Mouse (Mus musculus) MN1 (cell line): ENCODE measurements around the gene Man2a1.

Source experiments
- DNase-seq: peaks from one replicate; pipeline ENCODE4 v3.0.0-alpha.2; 2016; ENCODE audit warnings: low spot score

Gene Man2a1

GRCm38 (mm10) chr17:64630506-64630905 is 30.0 kb downstream of the Man2a1 start:
- no peak for DNase-seq

- no peak for DNase-seq
Measured at GRCm38 (mm10) chr17:64637868-64638537, 37.5 kb downstream of the Man2a1 start.

DNA sequence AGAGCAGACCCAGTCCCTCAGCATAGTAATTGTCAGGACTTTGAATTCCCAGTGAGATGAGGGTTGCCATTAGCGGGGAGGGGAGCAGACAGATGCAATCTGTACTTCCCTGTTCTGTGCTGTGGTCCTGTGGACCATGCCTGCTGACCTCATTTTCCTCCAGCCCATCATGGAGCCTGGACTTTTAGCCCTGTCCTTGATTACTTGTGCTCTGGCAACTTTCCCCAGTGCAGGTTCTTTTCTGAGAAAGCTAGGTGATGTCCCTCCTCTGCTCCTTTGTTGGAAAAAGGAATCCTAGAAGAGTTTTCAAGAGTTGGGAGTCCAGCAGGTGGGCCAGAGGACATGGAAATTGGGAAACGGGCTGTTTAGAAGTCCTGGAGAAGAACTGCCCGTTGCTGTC is 40.8 kb downstream of the Man2a1 start:
- DNase-seq = no peak

DNA sequence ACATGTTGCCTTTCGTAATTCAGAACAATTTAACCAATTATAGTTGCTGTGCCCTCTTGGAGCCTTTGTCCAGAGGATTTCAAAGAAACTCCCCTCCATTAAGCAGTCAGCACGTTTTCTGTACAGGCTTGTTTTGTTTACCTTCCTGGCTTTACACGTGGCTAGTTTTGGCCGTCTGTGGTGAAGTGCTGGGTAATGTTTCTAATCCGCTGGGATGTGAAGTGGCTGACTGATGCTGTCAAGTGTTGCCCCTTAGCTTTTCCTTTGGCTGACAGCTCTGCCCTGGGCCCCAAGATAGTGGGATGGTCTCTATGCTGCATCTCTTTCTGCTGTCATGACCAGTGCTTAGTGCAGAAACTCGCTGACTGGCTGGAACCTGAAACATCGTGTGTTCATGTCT is 43.1 kb downstream of the Man2a1 start:
- no peak for DNase-seq

- no peak for DNase-seq
Measured at GRCm38 (mm10) chr17:64644888-64645605, 44.5 kb downstream of the Man2a1 start.

DNA sequence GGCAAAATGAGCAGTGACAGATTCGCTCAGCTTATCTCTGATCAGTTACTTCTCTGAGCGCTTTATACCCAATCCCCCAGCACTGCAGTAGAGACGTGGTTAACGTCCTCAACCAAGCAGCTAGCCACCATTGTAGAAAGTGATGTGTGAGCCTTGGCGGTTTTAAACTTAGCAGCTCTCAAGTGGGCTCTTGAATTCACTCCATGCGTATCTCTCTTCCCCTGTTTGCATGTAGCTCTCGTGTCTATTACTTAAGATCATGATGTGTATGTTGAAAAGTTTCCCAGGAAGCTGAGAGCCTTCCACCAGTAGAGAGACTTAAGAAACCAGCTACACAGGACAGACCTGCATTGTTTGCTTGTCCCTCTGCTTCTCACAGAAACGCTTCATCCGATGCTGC is 46.9 kb downstream of the Man2a1 start:
- no peak for DNase-seq

- DNase-seq = peak; percentile 75
Measured at GRCm38 (mm10) chr17:64650702-64651101, 50.2 kb downstream of the Man2a1 start.

DNA sequence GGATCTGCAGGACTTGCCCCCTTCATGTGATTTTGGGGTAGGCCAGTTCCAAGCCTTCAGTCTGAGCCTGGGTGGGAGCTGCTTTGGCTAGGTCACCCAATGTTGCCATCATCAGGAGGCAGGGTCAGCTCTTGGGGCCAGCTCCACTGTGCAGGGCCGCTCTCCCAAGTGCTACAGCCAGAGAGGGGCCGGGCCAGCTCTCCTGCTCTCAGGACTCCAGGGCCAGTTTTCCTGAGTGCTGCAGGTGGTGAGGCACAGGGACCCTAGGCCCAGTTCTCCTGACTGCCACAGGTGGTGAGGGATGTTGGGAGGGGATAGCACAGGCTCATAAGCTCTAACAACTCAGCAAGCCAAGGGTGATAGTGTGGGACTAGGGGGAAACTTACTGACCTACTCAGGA is 53.1 kb downstream of the Man2a1 start:
- DNase-seq = no peak

DNA sequence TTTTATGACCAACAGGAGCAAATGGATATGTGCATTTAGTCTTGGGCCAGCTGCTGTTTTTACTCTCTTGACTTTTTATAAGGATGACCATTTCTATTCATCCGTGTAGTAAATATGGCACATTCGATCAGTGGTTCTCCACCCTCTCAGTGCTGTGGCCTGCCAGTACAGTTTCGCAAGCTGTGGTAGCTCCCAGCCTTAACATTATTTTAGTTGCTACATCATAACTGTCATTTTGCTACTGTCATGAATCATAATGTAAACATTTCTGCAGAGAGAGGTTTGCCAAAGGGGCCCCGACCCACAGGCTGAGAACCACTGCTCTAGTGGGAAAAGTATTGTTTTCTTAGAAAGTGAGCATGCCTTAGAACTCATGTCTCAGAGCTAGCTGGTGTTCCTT is 59.1 kb downstream of the Man2a1 start:
- DNase-seq = no peak

GRCm38 (mm10) chr17:64666518-64666917 is 66.0 kb downstream of the Man2a1 start:
- DNase-seq = no peak

DNA sequence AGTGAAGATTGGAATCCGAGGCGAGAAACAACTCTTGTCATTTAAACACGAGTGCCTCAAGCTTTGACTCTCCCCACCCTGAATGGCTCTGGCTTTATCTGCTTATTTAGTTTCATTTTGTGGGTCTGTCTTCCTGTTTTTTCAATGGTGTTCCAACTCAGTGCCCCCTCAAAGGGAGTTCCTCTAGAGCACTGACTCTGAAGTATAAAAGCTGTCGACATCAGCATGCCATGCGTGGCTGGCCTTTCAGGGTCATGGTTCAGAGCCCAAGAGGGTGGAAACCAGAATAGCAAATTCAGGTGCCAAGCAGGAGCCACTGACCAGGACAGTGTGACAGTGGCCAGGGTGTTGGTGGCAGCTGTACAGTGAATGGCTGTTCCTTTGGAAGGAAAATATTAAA is 68.0 kb downstream of the Man2a1 start:
- no peak for DNase-seq

DNA sequence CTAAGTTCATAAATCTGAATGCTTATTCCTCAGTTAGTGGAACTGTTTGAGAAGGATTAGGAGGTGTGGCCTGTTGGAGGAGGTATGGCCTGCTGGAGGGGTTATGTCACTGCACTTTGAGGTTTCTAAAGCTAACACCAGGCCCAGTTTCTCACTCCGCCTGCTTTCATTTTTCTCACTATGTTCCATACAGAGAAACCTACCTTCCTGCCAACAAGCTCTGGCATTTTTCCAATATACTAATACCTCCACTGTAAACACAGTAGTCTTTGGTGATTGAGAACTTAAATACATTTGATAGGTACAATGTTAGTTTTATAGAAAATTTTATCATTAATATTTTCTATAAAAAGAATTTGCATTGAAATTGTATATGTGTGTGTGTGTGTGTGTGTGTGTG is 73.9 kb downstream of the Man2a1 start:
- no peak for DNase-seq

GRCm38 (mm10) chr17:64674980-64675379 is 74.4 kb downstream of the Man2a1 start:
- DNase-seq = no peak

DNA sequence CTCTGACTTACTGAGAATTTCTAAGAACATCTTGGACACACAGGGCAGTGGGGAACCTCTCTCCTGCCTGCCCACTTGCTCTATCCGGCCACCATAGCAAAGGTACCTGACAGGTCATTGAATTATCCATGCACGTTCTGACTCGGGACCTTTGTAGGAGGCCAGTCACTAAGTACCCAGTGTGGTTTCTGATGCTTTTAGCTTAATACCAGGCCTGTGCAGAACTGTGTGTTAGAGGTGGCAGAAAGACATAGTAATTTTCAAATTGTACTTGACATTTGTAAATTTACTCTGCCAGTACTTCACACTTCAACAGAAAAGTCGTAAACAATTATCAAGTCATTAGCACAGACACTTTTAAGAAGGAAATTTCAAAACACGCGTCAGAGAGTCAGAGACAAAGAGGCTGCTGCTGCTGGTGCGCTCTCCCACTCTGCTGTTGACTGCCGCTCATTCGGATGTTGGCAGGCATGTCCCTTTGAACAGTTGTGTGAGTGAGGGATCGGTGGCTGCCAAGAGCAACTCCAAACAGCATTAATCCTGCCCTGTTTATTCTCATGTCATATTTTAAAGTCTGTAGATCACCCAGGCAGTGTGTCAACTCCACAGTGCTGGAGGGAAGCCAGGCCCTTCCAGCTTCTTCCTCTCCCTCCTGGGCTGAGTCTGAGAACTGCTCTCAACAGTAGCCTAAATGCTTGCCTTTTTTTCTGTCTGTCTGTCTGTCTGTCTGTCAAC is 76.4 kb downstream of the Man2a1 start:
- peak; percentile 86 for DNase-seq

GRCm38 (mm10) chr17:64681461-64681860 is 80.9 kb downstream of the Man2a1 start:
- DNase-seq = no peak

- DNase-seq = peak; percentile 34
Measured at GRCm38 (mm10) chr17:64681927-64682326, 81.4 kb downstream of the Man2a1 start.

- no peak for DNase-seq
Measured at GRCm38 (mm10) chr17:64684088-64684487, 83.6 kb downstream of the Man2a1 start.

- no peak for DNase-seq
Measured at GRCm38 (mm10) chr17:64685216-64685903, 84.8 kb downstream of the Man2a1 start.

DNA sequence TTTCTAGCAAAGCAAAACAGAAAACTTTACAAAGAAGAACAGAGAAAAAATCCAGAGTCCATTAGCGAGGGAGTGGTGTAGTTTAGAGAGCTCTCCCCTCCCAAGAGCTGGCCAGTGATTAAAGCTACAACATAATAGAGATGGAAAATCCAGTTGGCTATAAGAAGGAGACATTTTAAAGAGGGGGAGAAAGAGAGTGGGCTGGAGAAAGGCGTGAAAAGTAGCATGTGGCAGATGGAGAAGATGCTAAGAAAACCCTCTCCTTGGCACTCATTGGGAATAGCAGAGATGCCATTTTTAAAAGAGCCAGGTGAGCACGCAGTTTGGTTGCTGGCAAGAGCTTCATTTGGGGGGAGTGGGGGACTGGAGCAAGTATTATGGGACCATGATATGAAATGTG is 89.1 kb downstream of the Man2a1 start:
- DNase-seq = no peak

- DNase-seq = no peak
Measured at GRCm38 (mm10) chr17:64697277-64697831, 96.8 kb downstream of the Man2a1 start.

DNA sequence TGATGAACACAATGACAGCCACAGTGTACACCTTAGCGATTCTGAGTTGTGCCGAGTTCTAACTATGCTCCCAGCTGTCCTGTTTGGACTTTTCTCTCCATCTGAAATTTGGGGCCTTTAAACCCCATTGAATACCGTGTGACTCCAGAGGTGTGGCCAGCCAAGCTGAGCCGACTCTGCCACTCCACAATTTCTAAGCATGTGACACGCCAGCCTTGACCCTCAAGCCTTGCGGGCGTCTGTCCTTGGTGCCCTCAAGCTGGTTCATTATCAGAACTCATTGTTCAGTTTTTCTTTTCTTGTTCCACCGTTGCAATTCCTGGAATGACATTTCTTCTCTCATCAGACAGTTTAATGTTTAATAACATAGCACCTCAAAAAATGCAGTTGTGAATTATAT is 98.0 kb downstream of the Man2a1 start:
- DNase-seq = no peak

GRCm38 (mm10) chr17:64703649-64704230 is 103.2 kb downstream of the Man2a1 start:
- DNase-seq = peak; percentile 57
